Comparison of ENCODE assay signal across 17 mouse cellular contexts in genomic region chr8:116241987-116242242, GRCm38 (mm10).
"Had no signal": no experiment of that assay in that cellular context is flagged by ENCODE, and none has a peak within 500 bp of the region (broad histone marks: within the 10 kb centered on the region; RNA-seq: fewer than 3 reads in every experiment).

No protein-coding gene starts in this region.

- DNase-seq: lung, adult 18-20 months; lung, embryonic 14.5 days; lung, postnatal 10 days; lung, postnatal 4 days; right cerebral cortex, adult 18-20 months; right cerebral cortex, postnatal 25 days; right cerebral cortex, postnatal 4 days; spleen, adult 18-20 months; thymus, adult 18-20 months; thymus, postnatal 14 days; thymus, postnatal 36 days had no signal

- H3K27ac ChIP-seq: midbrain, embryonic 10.5 days; midbrain, embryonic 12.5 days; neural tube, embryonic 13.5 days; neural tube, embryonic 15.5 days had no signal

- H3K9me3 ChIP-seq: midbrain, embryonic 10.5 days; midbrain, embryonic 12.5 days; neural tube, embryonic 13.5 days; neural tube, embryonic 15.5 days had no signal

- H3K9ac ChIP-seq: lung, embryonic 14.5 days; midbrain, embryonic 12.5 days; neural tube, embryonic 13.5 days; neural tube, embryonic 15.5 days had no signal

- H3K4me2 ChIP-seq: lung, embryonic 14.5 days; midbrain, embryonic 12.5 days; neural tube, embryonic 13.5 days; neural tube, embryonic 15.5 days had no signal

- H3K4me3 ChIP-seq: midbrain, embryonic 10.5 days; midbrain, embryonic 12.5 days; myocyte; neural tube, embryonic 13.5 days; neural tube, embryonic 15.5 days had no signal

- H3K36me3 ChIP-seq: midbrain, embryonic 10.5 days; midbrain, embryonic 12.5 days; neural tube, embryonic 13.5 days; neural tube, embryonic 15.5 days had no signal

- ATAC-seq: midbrain, embryonic 16.5 days had no signal
